Mouse (Mus musculus) hindbrain, embryonic 16.5 days (tissue): Measurements from ENCODE around the gene Sdc1. TPM values are rescaled to one million over a fixed set of nuclear protein-coding genes. Genes with fewer than 3 reads are reported as not detected.

ENCODE experiments used
- ATAC-seq: fragments of 200-750 bp; cut with Nextera tagmentation; 2 replicates; pipeline ENCODE4 v1.8.0; 2017; ENCODE audit warnings: moderate TSS enrichment, moderate library complexity
- H3K27ac ChIP-seq: fragments of 300-500 bp; sonication (generic); 2 replicates; pipeline ENCODE4 v1.5.1; 2014; ENCODE audit warnings: low read depth, mild to moderate bottlenecking, control low read depth, low read length, moderate library complexity
- H3K27me3 ChIP-seq: fragments of 300-500 bp; sonication (generic); replicated peaks from 2 replicates; pipeline ENCODE4 v1.6.1; 2014; ENCODE audit warnings: low read length; ENCODE audit not compliant: control insufficient read depth, insufficient read depth
- H3K36me3 ChIP-seq: fragments of 300-500 bp; sonication (generic); 2 replicates; pipeline ENCODE4 v1.6.1; 2014; ENCODE audit warnings: mild to moderate bottlenecking, low read length, moderate library complexity, mixed read lengths; ENCODE audit not compliant: control insufficient read depth, insufficient read depth
- H3K4me1 ChIP-seq: fragments of 300-500 bp; sonication (generic); 2 replicates; pipeline ENCODE4 v1.6.1; 2014; ENCODE audit warnings: low read depth, low read length; ENCODE audit not compliant: control insufficient read depth, insufficient read depth
- H3K4me2 ChIP-seq: fragments of 300-500 bp; sonication (generic); 2 replicates; pipeline ENCODE4 v1.6.1; 2014; ENCODE audit warnings: mild to moderate bottlenecking, low read length, control low read depth, moderate library complexity
- H3K4me3 ChIP-seq: fragments of 300-500 bp; sonication (generic); 2 replicates; pipeline ENCODE4 v1.5.1; 2014; ENCODE audit warnings: mild to moderate bottlenecking, low read length, control low read depth, moderate library complexity
- H3K9ac ChIP-seq: fragments of 300-500 bp; sonication (generic); 2 replicates; pipeline ENCODE4 v1.6.1; 2014; ENCODE audit warnings: low read depth, mild to moderate bottlenecking, control low read depth, low read length, moderate library complexity
- H3K9me3 ChIP-seq: fragments of 300-500 bp; sonication (generic); 2 replicates; pipeline ENCODE4 v1.6.1; 2014; ENCODE audit warnings: mild to moderate bottlenecking, low read length, moderate library complexity; ENCODE audit not compliant: control insufficient read depth
- WGBS: fragments of 180-500 bp; shearing (Covaris S2); extraction: QIAGEN DNeasy Blood & Tissue Kit; methylation state at CpG from one replicate; pipeline ENCODE4 v1.1.7; 2014; 5-methylcytosine and 5-hydroxymethylcytosine counted together
- polyA plus RNA-seq: library from polyadenylated mRNA; unstranded; fragments of >200 nt; fragmentation: Nextera tagmentation; extraction: Ambion mirVana; gene quantifications from 2 replicates; pipeline ENCODE4 v1.2.1, GENCODE M21; 2015

Gene Sdc1
- polyA plus RNA-seq, 1 experiment from 2014 or later, result 18.0 TPM

DNA sequence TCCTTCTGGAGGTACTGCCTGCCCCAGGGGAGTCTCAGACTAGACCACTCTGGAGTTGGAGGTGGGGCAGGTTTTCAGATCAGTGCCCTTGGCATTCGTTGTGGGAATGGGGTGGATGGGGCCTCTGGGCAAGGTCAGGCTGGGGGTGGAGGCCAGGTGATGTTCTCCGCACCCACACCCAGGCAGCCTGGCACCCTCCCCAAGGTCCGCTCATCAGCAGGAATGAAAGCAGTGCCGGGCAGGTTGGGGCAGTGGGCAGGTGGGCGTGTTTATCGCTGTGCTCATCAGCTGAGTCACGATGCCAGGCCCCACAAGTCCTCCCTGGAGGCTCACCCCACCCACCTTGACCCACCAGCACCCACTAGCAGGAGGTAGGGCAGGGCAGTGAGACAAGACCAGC is 7.0 kb downstream of the Sdc1 start:
- ATAC-seq, result no peak
- no peak overlapping the region for H3K4me2 ChIP-seq
- no peak overlapping the region for H3K9ac ChIP-seq
- no peaks in the 10 kb centered on the region for H3K9me3 ChIP-seq
- no peaks in the 10 kb centered on the region for H3K36me3 ChIP-seq
- no peak overlapping the region for H3K27ac ChIP-seq
- H3K4me3 ChIP-seq, result no peak overlapping the region
- H3K27me3 ChIP-seq, result no peaks in the 10 kb centered on the region
- 88% methylated on average over 6 of the region's 7 CpGs for WGBS
- peaks cover 5% of the 10 kb centered on the region for H3K4me1 ChIP-seq

DNA sequence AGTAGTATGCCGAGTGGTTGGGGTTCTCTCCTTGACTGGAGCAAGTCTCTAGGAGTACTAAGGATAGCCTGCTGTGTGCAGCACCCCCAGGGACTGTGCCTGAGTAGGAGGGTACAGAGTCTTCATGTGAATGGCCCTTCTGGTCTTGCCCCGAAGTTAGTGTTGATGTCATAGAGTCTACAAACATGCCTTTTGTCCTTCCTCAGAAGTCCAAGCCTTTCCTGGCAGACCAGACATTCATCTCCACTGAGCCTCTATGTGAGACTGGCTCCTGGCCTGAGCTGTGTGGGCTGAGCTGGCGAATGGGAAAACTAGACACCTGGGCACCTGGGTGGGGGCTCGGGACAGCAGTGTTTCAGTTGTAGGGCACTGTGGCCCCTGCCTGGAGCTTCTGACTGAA is 8.7 kb downstream of the Sdc1 start:
- WGBS, result 77% methylated on average over 4 of the region's 4 CpGs
- Histone ChIP-seq H3K4me3 (no peak overlapping the region), H3K36me3 (no peaks in the 10 kb centered on the region), H3K4me2 (no peak overlapping the region), H3K9ac (no peak overlapping the region), H3K9me3 (no peaks in the 10 kb centered on the region), H3K27ac (no peak overlapping the region), H3K4me1 (no peaks in the 10 kb centered on the region), H3K27me3 (no peaks in the 10 kb centered on the region)
- no peak for ATAC-seq

DNA sequence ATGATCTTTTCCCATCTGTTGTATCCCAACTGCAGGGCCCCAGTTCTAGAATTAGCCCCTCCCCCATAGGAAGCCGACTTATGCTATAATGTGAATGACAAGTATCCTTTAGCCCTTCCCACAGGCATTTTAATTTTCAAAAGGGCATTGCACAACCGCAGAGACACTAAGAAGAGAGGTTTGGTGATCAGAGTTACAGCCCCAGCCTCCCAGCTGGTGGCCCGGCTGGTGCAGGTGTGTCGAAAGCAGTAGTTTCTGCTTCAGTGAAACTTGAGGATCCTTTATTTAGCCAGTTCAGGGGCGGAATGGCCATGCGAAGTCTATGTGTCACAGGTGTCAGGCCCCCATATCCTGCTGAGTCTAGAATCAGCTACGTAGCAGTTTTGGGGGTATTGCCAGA is 10.0 kb downstream of the Sdc1 start:
- Histone ChIP-seq H3K4me2 (no peak overlapping the region), H3K27ac (no peak overlapping the region), H3K9me3 (no peaks in the 10 kb centered on the region), H3K27me3 (no peaks in the 10 kb centered on the region), H3K4me1 (no peaks in the 10 kb centered on the region), H3K36me3 (no peaks in the 10 kb centered on the region), H3K4me3 (no peak overlapping the region), H3K9ac (no peak overlapping the region)
- 77% methylated on average over 7 of the region's 7 CpGs for WGBS
- no peak for ATAC-seq

DNA sequence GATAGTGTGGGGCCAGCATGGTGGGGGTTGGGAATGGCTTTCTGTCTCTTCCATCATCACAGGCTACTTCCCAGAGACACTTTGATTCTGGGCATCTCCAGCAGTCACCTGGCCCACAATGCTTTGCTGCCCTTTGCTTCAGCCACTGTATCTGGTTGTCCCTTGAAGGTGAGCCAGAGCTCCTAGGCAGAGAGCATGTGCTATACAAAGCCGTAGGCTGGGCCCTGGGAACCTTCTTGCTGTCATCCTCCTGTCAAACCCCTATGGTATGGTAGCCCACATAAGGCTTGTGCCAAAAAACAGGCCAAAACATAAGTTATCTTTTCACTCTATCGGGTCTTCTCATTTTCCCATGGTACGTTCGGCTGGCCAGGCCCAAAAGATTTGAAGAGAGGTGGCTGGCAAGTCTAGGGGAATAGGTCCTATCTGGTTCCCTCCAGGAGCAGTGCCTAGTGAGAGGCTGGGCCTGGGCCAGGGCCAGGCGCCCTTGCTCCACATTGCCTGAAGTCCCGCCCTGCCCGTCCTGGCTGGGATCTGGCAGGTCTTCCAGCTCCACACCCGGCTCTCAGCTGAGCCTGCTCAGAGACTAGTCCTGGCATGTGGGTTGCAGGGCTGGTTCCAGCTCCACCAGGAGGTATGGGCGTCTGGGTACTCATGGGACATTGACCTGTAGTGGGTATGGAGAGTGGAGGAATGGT is 10.7 kb downstream of the Sdc1 start:
- H3K9me3 ChIP-seq, result no peaks in the 10 kb centered on the region
- no peak overlapping the region for H3K4me2 ChIP-seq
- no peak overlapping the region for H3K27ac ChIP-seq
- no peaks in the 10 kb centered on the region for H3K36me3 ChIP-seq
- WGBS, result 79% methylated on average over 9 of the region's 9 CpGs
- no peak for ATAC-seq
- no peaks in the 10 kb centered on the region for H3K4me1 ChIP-seq
- no peak overlapping the region for H3K4me3 ChIP-seq
- H3K27me3 ChIP-seq, result no peaks in the 10 kb centered on the region
- H3K9ac ChIP-seq, result no peak overlapping the region

DNA sequence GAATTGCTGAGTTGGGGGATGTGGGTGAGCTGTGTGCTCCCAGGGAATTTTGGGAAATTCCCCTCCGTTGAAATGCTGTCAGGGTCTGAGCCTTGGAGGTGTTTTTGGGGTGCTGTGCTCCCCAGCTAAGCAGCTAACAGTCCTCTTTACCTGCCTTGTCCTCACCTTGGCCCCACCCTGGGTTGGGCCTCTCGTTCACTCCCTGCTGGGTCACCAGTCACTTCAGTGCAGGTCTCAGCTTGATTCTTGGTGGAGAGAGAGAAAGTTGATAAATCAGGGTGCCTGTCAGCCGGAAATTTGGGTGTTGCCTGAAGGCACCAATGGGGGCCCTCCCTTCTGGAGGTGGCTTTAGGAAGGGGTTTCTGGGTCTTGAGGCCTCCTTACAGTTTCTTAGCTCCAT is 11.4 kb downstream of the Sdc1 start:
- H3K9me3 ChIP-seq, result no peaks in the 10 kb centered on the region
- H3K4me2 ChIP-seq, result no peak overlapping the region
- no peaks in the 10 kb centered on the region for H3K27me3 ChIP-seq
- 85% methylated on average over 3 of the region's 3 CpGs for WGBS
- no peak overlapping the region for H3K9ac ChIP-seq
- H3K36me3 ChIP-seq, result no peaks in the 10 kb centered on the region
- H3K27ac ChIP-seq, result no peak overlapping the region
- H3K4me1 ChIP-seq, result no peaks in the 10 kb centered on the region
- no peak overlapping the region for H3K4me3 ChIP-seq
- no peak for ATAC-seq

DNA sequence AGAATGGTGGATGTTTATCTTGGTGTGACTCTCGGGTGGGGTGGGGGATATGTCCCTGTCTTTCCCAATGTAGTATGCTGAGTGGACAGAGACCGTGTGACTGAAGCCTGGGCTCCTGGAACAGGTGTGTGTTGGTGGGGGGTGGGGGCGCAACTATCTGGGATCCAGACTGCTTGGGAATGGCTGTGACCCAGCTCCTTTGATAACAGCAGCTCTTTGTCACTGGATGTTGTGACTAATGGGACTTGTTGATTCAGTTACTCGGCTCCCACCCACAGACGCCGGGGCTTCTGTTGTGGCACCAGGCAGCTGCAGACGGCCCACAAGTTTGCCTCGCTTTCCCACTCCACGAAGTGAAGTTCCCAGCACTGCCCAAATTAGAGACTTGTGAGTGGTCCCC is 13.1 kb downstream of the Sdc1 start:
- Histone ChIP-seq H3K4me3 (no peak overlapping the region), H3K4me2 (no peak overlapping the region), H3K4me1 (no peaks in the 10 kb centered on the region), H3K9me3 (no peaks in the 10 kb centered on the region), H3K27ac (no peak overlapping the region), H3K9ac (no peak overlapping the region), H3K36me3 (no peaks in the 10 kb centered on the region), H3K27me3 (no peaks in the 10 kb centered on the region)
- WGBS, result 62% methylated on average over 9 of the region's 9 CpGs
- no peak for ATAC-seq

DNA sequence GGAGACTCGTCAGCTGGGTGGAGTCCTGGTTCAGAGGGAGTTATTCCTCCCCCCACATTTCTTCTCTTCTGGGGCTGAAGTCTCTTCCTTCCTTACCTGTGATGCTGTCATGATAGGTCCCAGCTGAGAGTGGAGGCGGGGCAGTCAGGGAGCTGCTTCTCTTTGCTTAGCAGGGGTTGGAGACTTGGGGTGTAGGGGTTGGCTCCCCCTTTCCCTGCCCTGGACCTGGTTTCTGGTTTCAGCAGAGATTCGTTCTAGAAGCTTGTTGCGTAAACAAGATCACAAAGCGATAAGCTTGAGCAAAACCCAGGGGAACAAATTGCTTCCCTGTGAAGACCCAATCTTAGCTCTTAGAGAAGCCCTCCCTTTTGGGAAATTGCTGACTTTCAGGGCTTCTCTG is 15.4 kb downstream of the Sdc1 start:
- no peaks in the 10 kb centered on the region for H3K4me1 ChIP-seq
- H3K4me2 ChIP-seq, result no peak overlapping the region
- H3K27me3 ChIP-seq, result no peaks in the 10 kb centered on the region
- WGBS, result 81% methylated on average over 5 of the region's 5 CpGs
- no peak overlapping the region for H3K27ac ChIP-seq
- no peak overlapping the region for H3K4me3 ChIP-seq
- no peak for ATAC-seq
- no peaks in the 10 kb centered on the region for H3K9me3 ChIP-seq
- peaks cover 4% of the 10 kb centered on the region; the same call in 1 of the 2 replicates for H3K36me3 ChIP-seq
- H3K9ac ChIP-seq, result no peak overlapping the region

DNA sequence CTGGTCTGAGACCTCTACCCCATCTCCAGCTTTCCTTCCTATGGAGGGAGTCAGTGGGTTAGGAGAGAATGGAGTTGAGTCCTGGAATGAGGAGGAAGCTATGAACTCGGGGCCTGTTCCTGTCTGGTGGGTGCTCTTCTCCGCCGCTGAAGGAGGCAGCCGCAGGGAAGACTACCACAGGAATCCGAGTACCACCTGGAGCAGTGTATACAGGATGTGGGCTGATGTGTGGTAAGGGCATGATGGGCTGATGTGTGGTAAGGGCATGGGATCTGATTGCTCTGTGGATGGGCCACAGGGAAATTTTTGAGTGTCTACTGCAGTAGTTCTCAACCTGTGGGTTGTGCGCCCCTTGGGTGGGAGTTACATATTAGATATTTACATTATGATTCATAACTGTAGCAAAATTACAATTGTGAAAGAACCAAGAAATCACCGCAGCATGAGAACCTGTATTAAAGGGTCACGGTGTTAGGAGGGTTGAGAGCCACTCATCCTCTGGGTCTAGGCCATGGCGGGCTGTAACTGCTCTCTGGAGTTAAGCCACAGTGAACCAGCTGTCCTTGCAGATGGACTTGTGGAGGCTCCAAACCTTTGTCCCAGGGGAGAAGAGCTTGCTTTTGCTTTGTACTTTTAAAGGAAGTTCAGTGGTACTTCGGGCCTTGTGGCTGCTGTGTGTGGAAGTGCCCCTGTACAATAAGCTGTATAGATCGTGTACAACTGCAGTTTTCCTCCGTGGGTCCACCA is 16.0 kb downstream of the Sdc1 start:
- peaks cover 8% of the 10 kb centered on the region; the same call in 1 of the 2 replicates for H3K36me3 ChIP-seq
- no peak overlapping the region for H3K4me3 ChIP-seq
- H3K9me3 ChIP-seq, result no peaks in the 10 kb centered on the region
- no peak overlapping the region for H3K9ac ChIP-seq
- WGBS, result 87% methylated on average over 12 of the region's 12 CpGs
- ATAC-seq, result no peak; the same call in 1 of the 2 replicates
- H3K27me3 ChIP-seq, result no peaks in the 10 kb centered on the region
- H3K27ac ChIP-seq, result no peak overlapping the region
- no peaks in the 10 kb centered on the region for H3K4me1 ChIP-seq
- no peak overlapping the region for H3K4me2 ChIP-seq

DNA sequence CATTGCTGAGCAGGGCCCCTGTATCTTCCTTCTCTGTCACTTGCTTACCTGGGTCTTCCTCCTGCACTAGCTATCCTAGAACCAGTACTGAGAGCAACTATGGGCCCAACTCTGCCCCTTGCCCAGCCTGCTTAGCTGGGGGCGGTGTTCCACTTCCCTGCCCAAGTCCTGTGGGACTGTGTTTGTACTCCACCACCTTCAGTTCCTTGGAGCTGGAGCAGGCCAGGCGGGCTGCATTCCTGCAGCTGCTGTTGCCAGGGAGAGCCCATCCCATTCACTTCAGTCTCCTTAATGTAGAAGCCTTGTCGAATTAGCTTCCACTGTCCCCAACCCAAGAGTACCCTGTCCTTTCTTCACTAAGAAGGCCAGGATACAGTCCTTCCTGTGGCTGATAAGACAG is 17.3 kb downstream of the Sdc1 start:
- Histone ChIP-seq H3K27me3 (no peaks in the 10 kb centered on the region), H3K4me3 (no peak overlapping the region), H3K4me1 (no peaks in the 10 kb centered on the region), H3K4me2 (no peak overlapping the region), H3K27ac (no peak overlapping the region), H3K9me3 (no peaks in the 10 kb centered on the region), H3K9ac (no peak overlapping the region), H3K36me3 (peaks cover 8% of the 10 kb centered on the region; the same call in 1 of the 2 replicates)
- WGBS, result 24% methylated on average over 3 of the region's 3 CpGs
- no peak for ATAC-seq
